Mouse (Mus musculus) Muller cell, postnatal 12 days (primary cell): ENCODE data around the gene Ubtfl1.
A peak's percentile ranks its signal among the peaks of the same experiment; 100 is the strongest.
"Not testable (repeated sequence)": the region's sequence is repeated elsewhere in the genome, so short reads cannot be mapped to it uniquely, and the experiment has no call there.

Experiments
- DNase-seq: peaks from one replicate; pipeline ENCODE4 v3.0.0-alpha.2; 2015; ENCODE audit errors: inconsistent ontology term

The Ubtfl1 gene

DNA sequence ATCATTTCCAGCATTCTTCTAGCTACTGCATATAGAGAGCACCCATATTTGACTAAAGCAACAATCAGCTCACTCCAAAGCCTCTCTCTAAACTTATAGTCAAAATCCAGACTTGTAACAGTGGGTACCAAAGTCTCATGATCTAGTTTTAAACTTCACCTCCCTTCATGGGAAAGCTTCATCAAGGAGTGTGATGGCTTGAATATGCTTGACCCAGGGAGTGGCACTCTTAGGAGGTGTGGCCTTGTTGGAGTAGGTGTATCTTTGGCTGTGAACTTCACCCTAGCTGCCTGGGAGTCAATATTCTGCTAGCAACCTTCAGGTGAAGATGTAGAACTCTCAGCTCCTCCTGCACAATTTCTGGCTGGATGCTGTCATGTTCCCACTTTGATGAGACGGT, at the start of gene Ubtfl1:
TSS of gene Ubtfl1 (plus strand) at position 301 of the 400 bp plus-strand sequence.
- DNase-seq, result no peak

DNA sequence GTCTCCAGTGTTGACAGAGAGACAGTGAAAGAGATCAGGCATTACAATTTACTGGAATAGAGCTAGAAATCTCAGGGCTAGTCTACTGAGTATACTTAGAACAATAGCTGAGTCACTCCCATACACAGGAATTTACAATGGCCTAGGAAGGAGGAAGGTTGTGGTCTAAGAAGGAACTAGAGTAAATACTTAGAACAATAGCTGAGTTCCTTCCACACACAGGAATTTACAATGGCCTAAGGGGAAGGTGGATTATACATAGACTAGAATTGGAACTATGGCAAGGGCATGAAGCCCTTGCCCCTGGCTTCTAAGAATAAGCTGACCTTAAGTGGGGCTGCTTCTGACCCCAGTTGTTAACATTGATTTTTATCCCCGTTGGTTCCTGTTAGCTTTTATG, 31.2 kb upstream of the Ubtfl1 start:
- DNase-seq, result not testable (repeated sequence)

DNA sequence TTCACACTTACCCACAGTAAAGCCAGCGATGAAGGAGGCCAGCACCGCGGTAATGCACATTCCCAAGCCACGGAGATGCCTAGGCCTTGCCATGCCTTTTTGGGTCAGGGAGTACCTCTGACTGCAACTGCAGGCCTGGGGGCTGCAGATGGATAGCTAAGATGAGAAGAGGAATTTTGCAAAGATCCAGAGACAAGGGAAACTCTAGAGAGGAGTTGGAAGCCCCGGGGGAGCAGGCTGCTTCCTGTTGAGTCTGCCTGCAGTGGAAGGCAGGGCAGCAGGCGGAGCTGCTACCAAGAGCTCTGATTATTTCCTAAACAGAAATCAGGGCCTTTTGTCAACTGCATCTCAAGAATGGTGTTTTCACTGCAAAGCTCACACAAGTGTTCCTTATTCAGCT, 18.4 kb upstream of the Ubtfl1 start:
- DNase-seq, result no peak

DNA sequence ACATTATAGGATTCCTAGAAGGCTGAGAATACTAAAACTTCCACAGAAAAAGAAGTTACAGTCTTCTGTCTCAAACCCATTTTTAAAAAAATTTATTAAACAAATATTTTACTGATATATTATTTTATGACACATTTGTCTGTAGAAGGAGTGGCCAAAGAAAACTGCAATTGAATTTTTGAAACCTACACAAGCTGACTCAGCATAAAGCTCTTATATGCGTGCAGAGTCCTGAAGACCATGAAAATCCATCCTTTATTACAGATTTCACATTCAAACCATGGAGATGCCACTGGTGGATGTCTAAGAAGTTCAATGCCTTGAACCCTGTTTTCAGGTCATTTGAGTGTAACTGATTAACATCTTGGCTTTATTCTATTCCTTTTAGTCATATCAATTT, 4.6 kb upstream of the Ubtfl1 start:
- DNase-seq, result no peak

DNA sequence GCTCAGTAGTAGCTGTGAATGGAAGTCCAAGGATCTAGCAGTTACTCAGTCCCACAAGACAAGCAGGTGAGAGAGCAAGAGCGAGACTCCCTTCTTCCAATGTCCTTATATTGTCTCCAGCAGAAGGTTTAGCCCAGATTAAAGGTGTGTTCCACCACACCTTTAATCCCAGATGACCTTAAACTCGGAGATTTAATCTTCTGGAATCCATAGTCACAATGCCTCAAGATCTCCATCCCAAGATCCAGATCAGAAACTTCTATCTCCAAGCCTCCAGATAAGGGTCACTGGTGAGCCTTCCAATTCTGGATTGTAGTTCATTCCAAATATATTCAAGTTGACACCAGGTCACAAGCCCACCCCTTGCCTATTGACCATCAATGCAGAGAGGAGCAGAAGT, 1.3 kb upstream of the Ubtfl1 start, which contains the start of gene Naalad2:
TSS of gene Naalad2 (minus strand) at position 101 of the 400 bp plus-strand sequence.
- not testable (repeated sequence) for DNase-seq

GRCm38 (mm10) chr9:18412371-18412770, 8.2 kb downstream of the Ubtfl1 start:
- DNase-seq, result not testable (repeated sequence)

DNA sequence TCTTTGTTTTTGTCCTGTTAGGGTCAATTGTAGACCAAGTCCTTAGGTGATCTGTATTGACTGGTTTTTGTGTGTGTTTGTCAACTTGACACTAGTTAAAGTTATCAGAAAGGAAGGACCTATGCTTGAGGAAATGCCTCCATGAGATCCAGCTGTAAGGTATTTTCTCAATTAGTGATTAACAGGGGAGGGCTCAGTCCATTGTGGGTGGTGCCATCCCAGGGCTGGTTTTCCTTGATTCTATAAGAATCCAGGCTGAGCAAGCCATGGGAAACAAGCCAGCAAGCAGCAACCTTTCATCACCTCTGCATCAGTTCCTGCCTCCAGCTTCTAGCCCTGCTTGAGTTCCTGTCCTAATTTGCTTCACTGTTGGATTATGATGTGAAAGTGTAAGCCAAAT, 26.1 kb downstream of the Ubtfl1 start, which contains the start of gene Mbd3l2:
TSS of gene Mbd3l2 (plus strand) at position 301 of the 400 bp plus-strand sequence.
- no peak for DNase-seq

- DNase-seq, result peak; percentile 27
Measured at GRCm38 (mm10) chr9:18431687-18432086, 27.5 kb downstream of the Ubtfl1 start.

DNA sequence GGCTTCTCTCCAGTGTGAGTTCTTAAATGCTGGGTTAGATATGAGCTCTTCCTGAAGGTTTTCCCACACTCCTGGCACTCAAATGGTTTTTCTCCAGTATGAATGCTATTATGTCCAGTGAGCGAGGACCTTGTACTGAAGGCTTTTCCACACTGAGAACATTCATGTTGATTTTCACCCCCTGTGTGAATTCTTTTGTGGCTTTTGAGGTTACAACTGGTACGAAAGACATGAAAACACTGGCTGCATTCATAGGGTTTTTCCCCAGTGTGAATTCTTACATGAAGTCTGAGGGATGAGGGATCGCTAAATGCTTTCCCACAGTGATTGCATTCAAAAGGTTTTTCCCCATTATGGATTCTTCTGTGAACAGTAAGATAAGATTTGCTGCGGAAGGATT, 52.3 kb downstream of the Ubtfl1 start:
- peak; percentile 7 for DNase-seq
